Mouse (Mus musculus): ENCODE results near the gene Gm10912.

Gene Gm10912

GRCm38 (mm10) chr2:104114898-104115297, 49.3 kb downstream of the Gm10912 start:
- DNase-seq (ENCODE audit: low read depth, low spot score) = no peak

Data from retina, postnatal 7 days (tissue).